Mouse (Mus musculus): ENCODE measurements at regions not wholly inside any gene's neighbourhood (a gene's known extent, or its start where the extent isn't known, plus 50 kb on each side); places are given as distances from the start of the nearest gene placed in this dataset.

- Histone ChIP-seq H3K9ac (ENCODE audit: low read depth, low read length) (no peak overlapping the region), H3K4me1 (ENCODE audit: control insufficient read depth, insufficient read depth, low read depth, low read length) (no peaks in the 10 kb centered on the region), H3K9me3 (ENCODE audit: control insufficient read depth, low read length) (no peaks in the 10 kb centered on the region), H3K36me3 (ENCODE audit: control insufficient read depth, insufficient read depth, low read length) (no peaks in the 10 kb centered on the region), H3K27ac (ENCODE audit: low read depth, low read length) (no peak overlapping the region), H3K4me3 (ENCODE audit: low read length) (no peak overlapping the region), H3K27me3 (replicated peaks; ENCODE audit: control insufficient read depth, insufficient read depth, low read length) (no peaks in the 10 kb centered on the region), H3K4me2 (ENCODE audit: low read length) (peak overlapping the region; percentile 50)
- WGBS: 21% methylated on average over 12 of the region's 12 CpGs
- peak; percentile 93 for ATAC-seq
Measured at GRCm38 (mm10) chr4:6512749-6513364, 1719.7 kb upstream of the Impad1 start.

GRCm38 (mm10) chr4:6508091-6508490 is 1714.9 kb upstream of the Impad1 start:
- 94% methylated on average over 5 of the region's 5 CpGs for WGBS
- no peak for ATAC-seq
- no peak overlapping the region for H3K4me2 ChIP-seq (ENCODE audit: low read length)

More at GRCm38 (mm10) chr4:6508091-6508490, 1714.9 kb upstream of the Impad1 start:
- Histone ChIP-seq H3K4me3 (ENCODE audit: low read length) (no peak overlapping the region), H3K27ac (ENCODE audit: low read depth, low read length) (no peak overlapping the region), H3K27me3 (replicated peaks; ENCODE audit: control insufficient read depth, insufficient read depth, low read length) (no peaks in the 10 kb centered on the region), H3K36me3 (ENCODE audit: control insufficient read depth, insufficient read depth, low read length) (no peaks in the 10 kb centered on the region), H3K4me1 (ENCODE audit: control insufficient read depth, insufficient read depth, low read depth, low read length) (no peaks in the 10 kb centered on the region), H3K9me3 (ENCODE audit: control insufficient read depth, low read length) (no peaks in the 10 kb centered on the region), H3K9ac (ENCODE audit: low read depth, low read length) (no peak overlapping the region)
